Mouse (Mus musculus): ENCODE measurements at regions not wholly inside any gene's neighbourhood (a gene's known extent, or its start where the extent isn't known, plus 50 kb on each side); places are given as distances from the start of the nearest gene placed in this dataset.

DNA sequence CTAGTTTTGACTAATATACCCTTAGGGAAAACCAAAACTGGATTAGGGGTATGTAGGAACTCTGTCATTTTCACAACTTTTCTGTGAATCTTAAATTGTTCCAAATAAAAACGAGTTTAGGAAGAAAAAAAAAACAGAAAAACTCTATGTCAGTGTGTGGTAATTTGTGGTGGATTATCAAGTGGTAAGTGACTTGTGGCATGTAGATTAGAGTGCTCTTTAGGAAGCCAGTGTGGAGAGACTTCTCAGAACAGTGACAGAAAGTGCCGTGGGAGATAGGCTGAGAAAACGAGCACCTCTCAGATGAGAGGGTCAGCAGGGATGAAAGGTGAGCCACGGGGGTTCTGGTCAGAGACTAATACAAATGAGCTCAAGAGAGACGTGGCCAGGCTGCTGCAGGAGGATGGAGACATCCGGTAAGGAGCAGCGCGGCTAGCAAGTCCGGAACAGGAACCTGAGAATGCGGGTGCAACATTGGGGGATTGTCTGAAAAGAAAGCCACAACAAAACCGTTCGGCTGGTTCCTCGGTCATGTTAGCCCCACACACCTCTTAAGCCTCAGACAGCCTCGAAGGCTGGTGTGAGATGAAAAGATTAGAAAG lies 161.3 kb downstream of the Cysltr2 start:
- no peak overlapping the region for H3K9ac ChIP-seq (ENCODE audit: low read depth, low read length)
- H3K4me2 ChIP-seq = peak overlapping the region; percentile 46
- H3K27me3 ChIP-seq (replicated peaks; ENCODE audit: control insufficient read depth, insufficient read depth, low read length) = no peaks in the 10 kb centered on the region

DNA sequence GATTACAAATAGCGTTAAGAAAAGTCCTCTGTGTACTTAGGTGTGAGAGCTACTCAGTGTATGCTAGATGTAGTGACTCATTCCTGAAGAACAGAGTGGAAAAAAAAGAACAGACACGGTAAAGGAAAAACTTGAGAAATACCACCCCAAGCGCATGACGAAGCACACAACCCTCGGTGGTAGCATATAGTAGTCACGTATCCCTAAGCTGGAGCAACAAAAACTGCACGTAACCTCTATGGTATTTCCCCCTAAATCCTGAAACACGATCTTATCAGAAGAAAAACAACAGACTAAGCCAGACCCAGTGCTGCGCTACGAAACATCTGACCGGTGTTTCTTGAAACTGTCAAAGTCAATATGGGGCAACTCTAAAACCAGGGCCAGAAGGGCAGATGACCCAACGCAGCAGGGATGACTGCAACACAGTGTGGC lies 162.0 kb downstream of the Cysltr2 start:
- ATAC-seq (replicated peaks; ENCODE audit: low FRiP score) (peak; percentile 47; the same call in 1 of the 2 replicates), DNase-seq (ENCODE audit: low spot score) (no peak)
- no peak overlapping the region for H3K4me3 ChIP-seq (ENCODE audit: low read depth, low read length)
- H3K27me3 ChIP-seq (replicated peaks; ENCODE audit: control insufficient read depth, insufficient read depth, low read length) = no peaks in the 10 kb centered on the region
- no peak overlapping the region for H3K4me2 ChIP-seq
- H3K9ac ChIP-seq (ENCODE audit: low read depth, low read length) = no peak overlapping the region
- no peak overlapping the region for H3K27ac ChIP-seq (ENCODE audit: low read depth, low read length)
- no peaks in the 10 kb centered on the region for H3K9me3 ChIP-seq (ENCODE audit: control insufficient read depth, low read length)
- H3K36me3 ChIP-seq (ENCODE audit: control insufficient read depth, insufficient read depth, low read length) = no peaks in the 10 kb centered on the region
- peaks cover 5% of the 10 kb centered on the region; the same call in 1 of the 2 replicates for H3K4me1 ChIP-seq (replicated peaks; ENCODE audit: control insufficient read depth, insufficient read depth, low read length)
- WGBS = 35% methylated on average over 12 of the region's 12 CpGs

More for the DNA sequence above, 161.3 kb downstream of the Cysltr2 start:
- no peak overlapping the region for H3K4me3 ChIP-seq (ENCODE audit: low read depth, low read length)
- H3K4me1 ChIP-seq (replicated peaks; ENCODE audit: control insufficient read depth, insufficient read depth, low read length) = peaks cover 5% of the 10 kb centered on the region; the same call in 1 of the 2 replicates
- no peaks in the 10 kb centered on the region for H3K36me3 ChIP-seq (ENCODE audit: control insufficient read depth, insufficient read depth, low read length)
- 23% methylated on average over 14 of the region's 14 CpGs for WGBS
- no peak overlapping the region for H3K27ac ChIP-seq (ENCODE audit: low read depth, low read length)
- ATAC-seq (replicated peaks; ENCODE audit: low FRiP score) (no peak), DNase-seq (ENCODE audit: low spot score) (no peak)
- no peaks in the 10 kb centered on the region for H3K9me3 ChIP-seq (ENCODE audit: control insufficient read depth, low read length)

DNA sequence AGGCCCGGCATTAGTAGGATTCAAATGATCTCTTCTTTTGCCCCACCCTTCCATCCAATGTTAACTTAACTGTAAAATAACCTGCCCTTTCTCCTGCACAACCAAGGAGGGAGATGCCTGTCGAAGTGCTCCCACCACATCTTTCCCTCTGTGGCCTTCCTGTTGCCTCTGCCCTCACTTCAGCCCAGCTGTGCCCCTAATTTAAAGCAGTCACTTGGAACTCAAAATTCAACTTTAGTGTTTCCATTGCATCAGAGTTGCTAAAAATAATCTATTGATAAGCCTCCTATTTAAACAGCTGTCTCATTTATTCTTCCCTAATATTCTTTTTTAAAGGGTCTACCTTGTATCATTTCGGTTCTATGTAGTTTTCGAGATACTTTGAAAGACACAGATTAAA lies 163.1 kb downstream of the Cysltr2 start:
- no peak for DNase-seq (ENCODE audit: low spot score)
- Histone ChIP-seq H3K27me3 (replicated peaks; ENCODE audit: control insufficient read depth, insufficient read depth, low read length) (no peaks in the 10 kb centered on the region), H3K9me3 (ENCODE audit: control insufficient read depth, low read length) (no peaks in the 10 kb centered on the region), H3K4me3 (ENCODE audit: low read depth, low read length) (no peak overlapping the region), H3K9ac (ENCODE audit: low read depth, low read length) (no peak overlapping the region), H3K4me2 (no peak overlapping the region), H3K36me3 (ENCODE audit: control insufficient read depth, insufficient read depth, low read length) (no peaks in the 10 kb centered on the region), H3K27ac (ENCODE audit: low read depth, low read length) (no peak overlapping the region), H3K4me1 (replicated peaks; ENCODE audit: control insufficient read depth, insufficient read depth, low read length) (peaks cover 5% of the 10 kb centered on the region; the same call in 1 of the 2 replicates)
- 78% methylated on average over 4 of the region's 4 CpGs for WGBS
- ATAC-seq (replicated peaks; ENCODE audit: low FRiP score) = no peak

DNA sequence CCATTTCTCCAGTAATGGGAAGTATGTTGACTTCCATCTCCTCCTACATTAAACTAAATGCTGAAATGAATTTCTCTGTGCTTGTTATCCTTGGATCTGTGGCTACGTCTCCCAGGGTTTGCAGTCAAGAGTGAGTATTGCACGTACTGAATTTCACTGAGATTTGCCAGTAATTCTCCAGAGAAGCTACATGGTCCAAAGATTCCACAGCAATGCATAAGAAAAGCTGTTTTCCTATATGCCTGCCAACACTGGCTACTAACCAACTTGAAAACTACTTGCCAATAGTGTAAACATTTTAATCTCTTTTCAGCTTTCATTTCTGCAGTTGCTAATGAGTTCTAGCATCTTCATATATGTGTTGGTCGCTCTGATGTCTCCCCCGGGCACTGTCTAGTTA lies 164.4 kb downstream of the Cysltr2 start:
- Histone ChIP-seq H3K27ac (ENCODE audit: low read depth, low read length) (no peak overlapping the region), H3K4me2 (no peak overlapping the region), H3K36me3 (ENCODE audit: control insufficient read depth, insufficient read depth, low read length) (no peaks in the 10 kb centered on the region), H3K27me3 (replicated peaks; ENCODE audit: control insufficient read depth, insufficient read depth, low read length) (no peaks in the 10 kb centered on the region), H3K4me1 (replicated peaks; ENCODE audit: control insufficient read depth, insufficient read depth, low read length) (peaks cover 5% of the 10 kb centered on the region; the same call in 1 of the 2 replicates), H3K9ac (ENCODE audit: low read depth, low read length) (no peak overlapping the region), H3K9me3 (ENCODE audit: control insufficient read depth, low read length) (no peaks in the 10 kb centered on the region), H3K4me3 (ENCODE audit: low read depth, low read length) (no peak overlapping the region)
- WGBS = 79% methylated on average over 4 of the region's 4 CpGs
- no peak for ATAC-seq (replicated peaks; ENCODE audit: low FRiP score)
- DNase-seq (ENCODE audit: low spot score) = no peak

DNA sequence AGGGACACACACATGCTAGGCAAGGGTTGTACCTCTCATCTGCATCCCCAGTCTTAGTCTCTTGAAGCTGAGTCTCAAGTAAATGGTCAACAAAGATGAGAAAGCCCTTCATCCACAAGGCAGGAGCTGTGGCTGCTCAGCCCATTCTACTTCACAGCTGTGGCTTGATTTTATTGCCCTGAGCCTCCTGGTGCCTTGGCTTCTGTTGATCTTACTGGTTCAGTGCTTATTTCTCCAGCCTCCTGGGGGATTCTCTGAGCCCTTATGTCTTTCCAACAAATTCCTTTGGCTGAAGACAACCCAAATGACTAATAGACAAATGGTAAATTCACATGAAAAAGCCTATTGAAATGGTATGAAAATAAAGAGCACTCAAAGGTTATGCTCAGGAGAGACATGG lies 167.3 kb upstream of the Fndc3a start:
- DNase-seq (ENCODE audit: low spot score) = no peak
- H3K4me2 ChIP-seq = no peak overlapping the region
- H3K9me3 ChIP-seq (ENCODE audit: control insufficient read depth, low read length) = no peaks in the 10 kb centered on the region
- no peak for ATAC-seq (replicated peaks; ENCODE audit: low FRiP score)
- no peak overlapping the region for H3K9ac ChIP-seq (ENCODE audit: low read depth, low read length)
- no peaks in the 10 kb centered on the region for H3K36me3 ChIP-seq (ENCODE audit: control insufficient read depth, insufficient read depth, low read length)
- H3K4me1 ChIP-seq (replicated peaks; ENCODE audit: control insufficient read depth, insufficient read depth, low read length) = no peaks in the 10 kb centered on the region
- H3K27ac ChIP-seq (ENCODE audit: low read depth, low read length) = no peak overlapping the region
- H3K4me3 ChIP-seq (ENCODE audit: low read depth, low read length) = no peak overlapping the region
- H3K27me3 ChIP-seq (replicated peaks; ENCODE audit: control insufficient read depth, insufficient read depth, low read length) = no peaks in the 10 kb centered on the region

DNA sequence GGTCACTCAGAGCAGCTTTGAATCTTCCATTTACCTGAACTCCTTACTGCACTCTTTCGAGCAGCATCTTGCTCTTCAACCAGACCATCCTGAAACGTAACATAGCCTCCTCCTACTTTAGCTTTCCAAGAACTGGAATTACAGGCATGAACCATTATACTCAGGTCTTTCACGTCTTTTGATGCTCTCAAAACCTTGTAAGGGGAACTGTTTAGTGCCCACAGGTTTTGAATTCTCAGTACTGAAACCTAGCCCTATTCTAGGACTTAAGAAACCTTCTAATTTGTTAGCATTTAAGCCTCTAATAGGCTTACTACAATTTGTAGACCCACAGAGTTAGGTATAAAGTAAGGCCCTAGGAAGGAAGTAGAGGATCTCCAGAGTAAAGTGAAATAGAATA lies 163.7 kb upstream of the Fndc3a start:
- no peak overlapping the region for H3K27ac ChIP-seq (ENCODE audit: low read depth, low read length)
- no peaks in the 10 kb centered on the region for H3K27me3 ChIP-seq (replicated peaks; ENCODE audit: control insufficient read depth, insufficient read depth, low read length)
- no peaks in the 10 kb centered on the region for H3K4me1 ChIP-seq (replicated peaks; ENCODE audit: control insufficient read depth, insufficient read depth, low read length)
- no peak for ATAC-seq (replicated peaks; ENCODE audit: low FRiP score)
- no peak overlapping the region for H3K4me2 ChIP-seq
- WGBS = 72% methylated on average over 3 of the region's 3 CpGs
- H3K4me3 ChIP-seq (ENCODE audit: low read depth, low read length) = no peak overlapping the region
- H3K9me3 ChIP-seq (ENCODE audit: control insufficient read depth, low read length) = no peaks in the 10 kb centered on the region
- no peaks in the 10 kb centered on the region for H3K36me3 ChIP-seq (ENCODE audit: control insufficient read depth, insufficient read depth, low read length)
- no peak overlapping the region for H3K9ac ChIP-seq (ENCODE audit: low read depth, low read length)
- no peak for DNase-seq (ENCODE audit: low spot score)

DNA sequence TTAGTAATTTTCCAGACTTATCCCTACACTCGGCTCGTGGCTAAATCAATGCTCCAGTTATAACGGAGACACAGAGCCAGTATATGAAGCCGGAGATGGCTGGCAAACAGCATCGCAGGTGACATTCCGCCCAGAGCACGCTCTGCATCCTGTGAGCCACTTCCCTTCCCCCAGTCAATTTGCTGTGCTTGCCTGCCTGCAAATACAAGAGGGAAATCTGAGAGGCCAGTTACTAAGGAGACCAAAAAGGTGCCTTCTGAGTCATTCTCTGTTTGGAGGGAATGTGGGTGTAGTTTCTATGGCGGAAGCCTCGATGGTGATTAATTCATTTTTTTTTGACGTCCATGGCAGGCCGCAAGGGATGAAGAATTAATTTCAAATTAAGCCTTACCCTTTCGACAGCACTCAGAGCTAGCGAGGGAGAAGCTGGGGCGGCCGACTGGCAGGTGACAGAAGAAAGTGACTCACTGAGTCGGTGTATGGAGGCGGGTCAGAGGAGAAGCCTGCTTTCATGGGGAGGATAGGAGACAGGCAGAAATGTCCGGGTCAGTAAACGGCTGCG lies 159.5 kb upstream of the Fndc3a start:
- no peaks in the 10 kb centered on the region for H3K4me1 ChIP-seq (replicated peaks; ENCODE audit: control insufficient read depth, insufficient read depth, low read length)
- WGBS = 57% methylated on average over 20 of the region's 20 CpGs
- no peak overlapping the region for H3K27ac ChIP-seq (ENCODE audit: low read depth, low read length)
- no peaks in the 10 kb centered on the region for H3K9me3 ChIP-seq (ENCODE audit: control insufficient read depth, low read length)
- H3K4me2 ChIP-seq = no peak overlapping the region
- H3K27me3 ChIP-seq (replicated peaks; ENCODE audit: control insufficient read depth, insufficient read depth, low read length) = no peaks in the 10 kb centered on the region
- H3K4me3 ChIP-seq (ENCODE audit: low read depth, low read length) = no peak overlapping the region
- DNase-seq (ENCODE audit: low spot score) (no peak), ATAC-seq (replicated peaks; ENCODE audit: low FRiP score) (no peak)
- H3K36me3 ChIP-seq (ENCODE audit: control insufficient read depth, insufficient read depth, low read length) = no peaks in the 10 kb centered on the region
- no peak overlapping the region for H3K9ac ChIP-seq (ENCODE audit: low read depth, low read length)

DNA sequence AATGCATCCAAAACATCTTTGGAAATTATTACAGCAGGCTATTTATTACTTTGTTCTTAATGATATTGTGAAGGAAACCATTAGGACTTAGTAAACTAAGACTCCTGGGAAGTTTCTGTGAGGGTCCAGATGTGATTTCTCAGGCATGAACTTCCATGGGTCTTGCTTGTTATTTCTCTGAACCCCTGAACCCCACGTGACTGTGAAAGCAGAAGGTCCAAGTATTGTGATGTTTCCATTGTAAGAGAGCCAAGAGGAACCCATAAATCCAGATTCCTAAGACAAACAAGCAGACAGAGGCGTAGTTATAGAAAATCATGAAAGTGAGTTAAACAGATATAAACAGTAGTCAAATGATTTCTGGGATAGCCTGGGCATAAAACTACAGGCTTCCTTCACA lies 157.1 kb upstream of the Fndc3a start:
- Histone ChIP-seq H3K9ac (ENCODE audit: low read depth, low read length) (no peak overlapping the region), H3K4me2 (no peak overlapping the region), H3K4me3 (ENCODE audit: low read depth, low read length) (no peak overlapping the region), H3K27ac (ENCODE audit: low read depth, low read length) (no peak overlapping the region), H3K27me3 (replicated peaks; ENCODE audit: control insufficient read depth, insufficient read depth, low read length) (no peaks in the 10 kb centered on the region), H3K36me3 (ENCODE audit: control insufficient read depth, insufficient read depth, low read length) (no peaks in the 10 kb centered on the region), H3K9me3 (ENCODE audit: control insufficient read depth, low read length) (no peaks in the 10 kb centered on the region), H3K4me1 (replicated peaks; ENCODE audit: control insufficient read depth, insufficient read depth, low read length) (no peaks in the 10 kb centered on the region)
- WGBS = 69% methylated on average over 2 of the region's 2 CpGs
- DNase-seq (ENCODE audit: low spot score) (no peak), ATAC-seq (replicated peaks; ENCODE audit: low FRiP score) (no peak)

DNA sequence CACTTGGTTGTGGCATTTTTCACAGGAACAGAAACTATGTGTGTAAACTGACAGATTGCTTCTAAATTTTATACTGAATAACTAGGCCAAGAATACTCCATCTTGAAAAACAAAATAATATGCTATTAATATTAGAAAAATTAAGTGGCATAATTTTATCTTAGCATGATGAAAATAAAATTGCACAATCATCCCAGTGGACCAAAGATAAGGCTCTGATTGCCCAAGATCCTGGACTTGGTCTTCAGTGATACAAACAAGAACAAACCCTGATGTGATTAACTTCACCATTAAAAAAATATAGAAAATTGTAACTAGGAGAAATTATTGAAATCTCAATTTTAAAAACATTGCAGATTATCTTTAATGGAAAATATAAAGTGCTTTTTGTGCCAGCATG lies 155.7 kb upstream of the Fndc3a start:
- H3K27me3 ChIP-seq (replicated peaks; ENCODE audit: control insufficient read depth, insufficient read depth, low read length) = no peaks in the 10 kb centered on the region
- no peak overlapping the region for H3K4me3 ChIP-seq (ENCODE audit: low read depth, low read length)
- DNase-seq (ENCODE audit: low spot score) (no peak), ATAC-seq (replicated peaks; ENCODE audit: low FRiP score) (no peak)
- H3K27ac ChIP-seq (ENCODE audit: low read depth, low read length) = no peak overlapping the region
- H3K36me3 ChIP-seq (ENCODE audit: control insufficient read depth, insufficient read depth, low read length) = no peaks in the 10 kb centered on the region
- no peaks in the 10 kb centered on the region for H3K4me1 ChIP-seq (replicated peaks; ENCODE audit: control insufficient read depth, insufficient read depth, low read length)
- no peak overlapping the region for H3K4me2 ChIP-seq
- H3K9ac ChIP-seq (ENCODE audit: low read depth, low read length) = no peak overlapping the region
- no peaks in the 10 kb centered on the region for H3K9me3 ChIP-seq (ENCODE audit: control insufficient read depth, low read length)

All from liver, embryonic 11.5 days (tissue).